Mouse (Mus musculus): Measurements from ENCODE around the gene Prss56.

- no peak for TF ChIP-seq CTCF (IDR thresholded peaks at IDR 0.05; ENCODE audit: insufficient read depth, low read depth, low read length)
- no peak for TF ChIP-seq POLR2A (IDR thresholded peaks at IDR 0.05; ENCODE audit: insufficient read depth, low read depth, low read length)
Observed at GRCm38 (mm10) chr1:87142456-87142855, 40.7 kb upstream of the Prss56 start.

Data from olfactory bulb, adult 2 months (tissue).